Mouse (Mus musculus): ENCODE measurements around the gene Mis18bp1.
"Not testable (repeated sequence)": the region's sequence is repeated elsewhere in the genome, so short reads cannot be mapped to it uniquely, and the experiment has no call there.

Mis18bp1 gene

GRCm38 (mm10) chr12:65172021-65172951, at the start of gene Mis18bp1:
Mis18bp1 (minus strand) TSS chr12:65172604.
- DNase-seq (ENCODE audit: low read depth in 1 of 2, low spot score in 2 of 2) = peak; percentile 89 to 92

- DNase-seq (ENCODE audit: low read depth in 1 of 2, low spot score in 2 of 2) = no peak
Measured at GRCm38 (mm10) chr12:65216404-65216840, 44.0 kb upstream of the Mis18bp1 start.

- no peak for DNase-seq (ENCODE audit: low read depth in 1 of 2, low spot score in 2 of 2)
Measured at GRCm38 (mm10) chr12:65206431-65206830, 34.0 kb upstream of the Mis18bp1 start.

- no peak for DNase-seq (ENCODE audit: low read depth in 1 of 2, low spot score in 2 of 2)
Measured at GRCm38 (mm10) chr12:65201812-65202211, 29.4 kb upstream of the Mis18bp1 start.

GRCm38 (mm10) chr12:65194003-65194530, 21.7 kb upstream of the Mis18bp1 start:
- DNase-seq (ENCODE audit: low read depth in 1 of 2, low spot score in 2 of 2) = no peak

GRCm38 (mm10) chr12:65189213-65189612, 16.8 kb upstream of the Mis18bp1 start:
- no peak for DNase-seq (ENCODE audit: low read depth in 1 of 2, low spot score in 2 of 2)

GRCm38 (mm10) chr12:65187365-65187764, 15.0 kb upstream of the Mis18bp1 start:
- DNase-seq (ENCODE audit: low read depth in 1 of 2, low spot score in 2 of 2) = no peak

GRCm38 (mm10) chr12:65173736-65174135, 1.3 kb upstream of the Mis18bp1 start:
- DNase-seq (ENCODE audit: low read depth in 1 of 2, low spot score in 2 of 2) = no peak

GRCm38 (mm10) chr12:65172959-65173358, 555 bp upstream of the Mis18bp1 start:
- DNase-seq (ENCODE audit: low read depth in 1 of 2, low spot score in 2 of 2) = peak; percentile 5 to 52

GRCm38 (mm10) chr12:65136121-65136520, 36.3 kb downstream of the Mis18bp1 start:
- DNase-seq (ENCODE audit: low read depth in 1 of 2, low spot score in 2 of 2) = not testable (repeated sequence)

- no peak for DNase-seq (ENCODE audit: low read depth in 1 of 2, low spot score in 2 of 2)
Measured at GRCm38 (mm10) chr12:65119451-65119850, 53.0 kb downstream of the Mis18bp1 start.

GRCm38 (mm10) chr12:65118968-65119367, 53.4 kb downstream of the Mis18bp1 start:
- no peak for DNase-seq (ENCODE audit: low read depth in 1 of 2, low spot score in 2 of 2)

- DNase-seq (ENCODE audit: low read depth in 1 of 2, low spot score in 2 of 2) = not testable (repeated sequence)
Measured at GRCm38 (mm10) chr12:65114978-65115377, 57.4 kb downstream of the Mis18bp1 start.

- no peak for DNase-seq (ENCODE audit: low read depth in 1 of 2, low spot score in 2 of 2)
Measured at GRCm38 (mm10) chr12:65113925-65114324, 58.5 kb downstream of the Mis18bp1 start.

- DNase-seq (ENCODE audit: low read depth in 1 of 2, low spot score in 2 of 2) = no peak
Measured at GRCm38 (mm10) chr12:65112811-65113210, 59.6 kb downstream of the Mis18bp1 start.

GRCm38 (mm10) chr12:65111503-65111902, 60.9 kb downstream of the Mis18bp1 start:
- DNase-seq (ENCODE audit: low read depth in 1 of 2, low spot score in 2 of 2) = no peak

- no peak for DNase-seq (ENCODE audit: low read depth in 1 of 2, low spot score in 2 of 2)
Measured at GRCm38 (mm10) chr12:65108746-65109145, 63.7 kb downstream of the Mis18bp1 start.
